Mouse (Mus musculus) gastrocnemius, adult 18-20 months (tissue): ENCODE measurements around the gene Gfod2. TPM values are rescaled to one million over a fixed set of nuclear protein-coding genes. Genes with fewer than 3 reads are reported as not detected.

Source experiments
- DNase-seq: peaks from one replicate; pipeline ENCODE4 v3.0.0; 2021; ENCODE audit warnings: low spot score
- total RNA-seq, 2 experiments: library from RNA; stranded (reverse); gene quantifications; 2 replicates each; pipeline ENCODE4 v1.2.3; 2021

Gene Gfod2
- total RNA-seq, 2 experiments from 2014 or later, result 6.9 to 8.4 TPM

DNA sequence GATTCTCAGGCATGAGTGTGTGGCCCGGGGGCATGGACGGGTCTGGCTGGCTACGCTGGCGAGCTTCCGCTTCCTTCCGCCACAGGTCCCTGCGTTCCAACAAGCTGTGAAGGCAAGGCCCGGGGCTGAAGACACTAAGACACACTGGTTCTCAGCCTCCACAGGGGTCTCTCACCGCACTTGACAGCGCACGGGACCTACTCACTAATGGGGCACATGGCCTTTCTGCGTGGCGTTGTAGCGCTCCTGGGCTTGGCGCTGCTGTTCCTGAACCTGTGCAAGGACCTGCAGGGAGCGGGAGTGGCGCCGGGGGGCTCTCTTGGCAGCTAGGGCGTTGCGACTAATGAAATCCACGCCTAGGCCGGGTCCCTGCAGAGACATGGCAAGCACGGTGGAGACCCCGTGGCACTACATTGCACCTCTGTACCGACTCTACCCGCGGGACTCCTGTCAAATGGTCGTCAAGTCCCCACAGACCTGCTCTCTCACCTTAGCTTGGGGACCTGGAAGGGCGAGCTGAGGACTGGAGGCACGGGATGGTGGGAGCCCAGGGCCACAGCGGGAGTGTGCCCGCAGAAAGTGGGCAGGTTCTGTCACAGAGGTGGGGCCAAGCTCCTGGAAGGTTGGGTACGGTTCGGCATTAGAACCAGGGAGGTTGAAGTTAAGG lies 54.2 kb downstream of the Gfod2 start:
- DNase-seq, result no peak

DNA sequence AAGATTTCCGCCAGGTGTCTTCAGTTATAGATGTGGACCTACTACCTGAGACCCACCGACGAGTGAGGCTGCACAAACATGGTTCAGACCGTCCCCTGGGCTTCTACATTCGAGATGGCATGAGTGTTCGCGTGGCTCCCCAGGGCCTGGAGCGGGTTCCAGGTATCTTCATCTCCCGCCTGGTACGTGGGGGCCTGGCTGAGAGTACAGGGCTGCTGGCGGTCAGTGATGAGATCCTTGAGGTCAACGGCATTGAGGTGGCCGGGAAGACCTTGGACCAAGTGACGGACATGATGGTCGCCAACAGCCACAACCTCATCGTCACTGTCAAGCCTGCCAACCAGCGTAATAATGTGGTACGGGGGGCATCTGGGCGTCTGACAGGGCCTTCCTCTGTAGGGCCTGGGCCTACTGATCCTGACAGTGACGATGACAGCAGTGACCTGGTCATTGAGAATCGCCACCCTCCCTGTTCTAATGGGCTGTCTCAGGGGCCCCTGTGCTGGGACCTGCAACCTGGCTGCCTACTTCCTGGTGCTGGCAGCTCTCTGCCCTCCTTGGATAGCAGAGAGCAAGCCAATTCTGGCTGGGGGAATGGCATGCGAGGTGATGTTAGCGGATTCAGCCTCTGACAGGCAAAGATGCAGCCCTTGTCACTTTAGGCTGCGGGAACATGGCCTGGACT lies 55.6 kb downstream of the Gfod2 start:
- DNase-seq, result no peak

DNA sequence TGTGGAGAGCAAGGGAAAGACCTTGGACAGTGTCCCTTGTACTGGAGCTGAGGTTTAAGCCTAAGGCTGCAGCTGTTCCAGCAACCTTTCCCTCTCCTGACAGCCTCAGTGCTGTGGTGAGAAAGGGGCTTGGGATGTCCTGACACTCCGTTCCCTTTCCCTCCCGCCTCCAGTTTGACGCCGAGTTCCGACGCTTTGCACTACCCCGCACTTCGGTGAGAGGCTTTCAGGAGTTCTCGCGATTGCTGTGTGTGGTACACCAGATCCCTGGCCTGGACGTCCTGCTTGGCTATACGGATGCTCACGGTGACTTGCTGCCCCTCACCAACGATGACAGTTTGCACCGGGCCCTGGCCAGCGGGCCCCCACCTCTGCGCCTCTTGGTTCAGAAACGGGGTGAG lies 56.5 kb downstream of the Gfod2 start:
- DNase-seq, result no peak

DNA sequence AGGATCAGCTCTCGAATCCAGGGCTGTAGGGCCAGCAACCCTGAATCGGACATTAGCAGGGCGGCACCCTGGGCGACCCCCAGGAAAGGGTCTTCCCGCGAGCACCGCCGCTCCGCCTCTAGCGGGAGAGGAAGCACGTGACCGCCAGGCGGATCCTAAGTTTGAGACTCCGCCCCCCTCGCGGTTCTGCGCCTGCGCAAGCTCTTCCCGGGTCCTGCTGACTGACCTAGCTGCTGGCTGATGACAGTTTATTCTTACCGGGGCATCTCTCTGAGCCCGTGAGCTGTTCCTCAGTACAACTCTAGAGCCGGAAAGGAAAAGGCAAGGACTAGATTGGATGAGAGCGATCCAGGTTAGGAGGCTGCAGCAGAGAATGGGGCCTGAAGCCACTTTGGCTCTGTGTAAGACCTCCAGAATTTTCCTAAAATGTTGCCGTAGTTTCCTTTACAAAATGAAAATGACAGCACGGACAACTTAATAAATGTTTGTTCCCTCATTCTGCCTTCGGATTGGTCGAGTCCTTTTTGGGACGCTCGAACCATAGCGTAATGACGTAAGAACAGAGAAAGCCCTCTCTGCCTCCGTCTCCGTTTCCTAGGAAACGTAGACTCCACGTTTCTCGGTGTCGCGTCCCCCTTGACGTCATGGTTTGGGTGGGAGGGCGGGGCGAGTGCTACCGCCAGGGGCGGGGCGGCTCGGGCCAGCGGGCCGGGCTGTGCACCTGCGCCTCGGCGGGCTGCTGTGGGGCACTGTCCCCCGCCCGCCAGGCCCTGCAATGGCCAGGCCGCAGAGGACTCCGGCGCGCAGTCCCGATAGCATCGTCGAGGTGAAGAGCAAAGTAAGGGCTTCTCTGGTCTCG lies 57.3 kb downstream of the Gfod2 start, which contains the start of the genes Acd and Pard6a:
Acd (minus strand) TSS at position 137 of the 859 bp plus-strand sequence.
Pard6a (plus strand) TSS at position 183 of the 859 bp plus-strand sequence.
- peak; percentile 96 for DNase-seq

DNA sequence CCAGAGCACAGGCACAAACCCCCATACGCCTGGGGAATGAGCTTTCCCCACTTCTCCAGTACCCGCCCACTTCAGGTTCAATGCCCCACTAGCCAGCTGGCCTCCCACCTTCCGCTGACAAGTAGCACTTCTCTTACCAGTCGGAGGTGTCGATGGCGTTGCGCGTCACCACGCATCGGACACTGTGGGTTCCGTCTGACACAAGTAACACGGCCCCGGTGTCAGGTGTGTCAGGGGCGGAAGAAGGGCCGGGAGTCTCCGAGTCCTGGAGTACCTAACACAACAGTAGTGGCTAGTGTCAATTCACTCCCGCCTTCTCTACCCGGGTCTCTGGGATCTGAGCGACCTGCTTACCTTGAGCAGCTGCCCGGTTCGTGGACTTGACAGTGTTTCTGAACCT lies 57.9 kb downstream of the Gfod2 start:
- DNase-seq, result no peak

DNA sequence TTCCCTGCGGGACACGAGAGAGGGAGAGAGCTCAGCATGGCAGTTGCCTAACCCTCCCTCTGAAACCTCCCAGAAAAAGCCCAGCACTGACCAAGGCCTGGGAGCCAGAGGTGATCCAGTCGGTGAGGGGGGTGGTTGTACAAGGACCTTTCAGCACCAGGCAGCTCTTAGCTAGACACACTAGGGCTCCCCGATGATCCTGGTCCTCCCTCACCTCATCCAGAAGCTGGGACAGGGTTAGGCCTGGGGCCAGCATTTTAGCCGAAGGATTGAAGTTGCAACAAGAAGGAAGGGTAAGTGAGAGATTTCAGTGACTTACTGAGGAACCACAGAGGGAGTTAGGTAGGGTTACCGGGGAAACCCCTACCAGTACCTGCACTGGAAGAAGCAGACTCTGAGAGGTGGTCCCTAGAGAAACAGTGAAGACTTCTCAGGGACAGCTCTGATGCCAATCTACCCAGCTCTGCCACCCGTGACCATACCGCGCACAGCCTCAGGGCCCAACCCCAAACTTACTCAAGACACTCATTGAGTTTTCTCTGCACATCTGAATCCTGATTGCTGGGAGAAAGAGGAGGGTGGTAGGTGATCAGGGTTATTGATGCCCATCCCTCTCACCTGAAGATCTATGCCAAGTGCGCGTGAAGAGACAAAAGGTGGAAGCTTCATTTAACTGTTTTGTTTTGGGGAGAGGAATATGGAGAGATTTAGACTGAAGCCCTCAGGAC lies 58.8 kb downstream of the Gfod2 start:
- DNase-seq, result no peak

DNA sequence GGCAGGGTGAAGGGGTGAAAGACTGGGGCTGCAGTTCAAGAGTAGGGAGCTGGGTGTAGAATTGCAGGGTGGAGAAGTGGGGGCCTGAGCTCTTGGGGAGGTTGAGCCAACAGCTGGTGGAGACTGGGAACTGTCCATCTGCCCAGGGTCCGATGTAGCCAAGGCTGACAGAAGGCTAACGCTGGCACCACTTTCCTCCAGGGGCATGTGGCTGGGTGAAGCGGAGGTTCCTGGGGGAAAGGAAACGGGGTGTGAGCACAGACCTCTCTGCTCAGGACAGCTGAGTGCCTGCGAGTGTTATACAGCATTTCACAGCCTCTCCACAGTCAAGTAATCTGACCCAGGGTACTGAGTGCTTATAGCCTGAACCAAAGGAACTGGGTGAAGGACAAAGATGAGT lies 59.7 kb downstream of the Gfod2 start:
- no peak for DNase-seq

DNA sequence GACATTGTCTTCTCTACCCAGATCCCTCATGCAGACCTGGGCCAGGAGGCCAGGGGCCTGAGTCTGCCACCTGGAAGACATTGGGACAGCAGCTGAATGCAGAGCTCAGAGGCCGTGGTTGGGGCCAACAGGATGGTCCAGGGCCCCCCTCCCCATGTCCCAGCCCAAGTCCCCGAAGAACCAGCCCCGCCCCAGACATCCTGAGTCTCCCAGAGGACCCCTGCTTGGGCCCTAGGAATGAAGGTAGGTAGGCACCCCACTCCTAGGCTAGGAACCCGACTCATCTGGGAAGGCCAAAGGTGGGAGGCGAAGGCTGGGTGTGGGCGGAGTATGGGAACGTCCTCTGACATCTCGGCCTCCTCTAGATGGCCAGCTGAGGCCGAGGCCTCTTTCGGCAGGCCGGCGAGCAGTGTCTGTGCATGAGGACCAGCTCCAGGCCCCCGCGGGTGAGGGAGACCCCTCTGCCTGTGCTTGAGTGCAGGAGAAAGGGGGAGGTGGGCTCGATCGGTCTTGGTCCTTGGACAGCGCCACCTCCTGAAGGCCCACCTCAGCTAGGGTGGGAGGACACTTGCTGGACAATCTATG lies 61.2 kb downstream of the Gfod2 start:
- no peak for DNase-seq

DNA sequence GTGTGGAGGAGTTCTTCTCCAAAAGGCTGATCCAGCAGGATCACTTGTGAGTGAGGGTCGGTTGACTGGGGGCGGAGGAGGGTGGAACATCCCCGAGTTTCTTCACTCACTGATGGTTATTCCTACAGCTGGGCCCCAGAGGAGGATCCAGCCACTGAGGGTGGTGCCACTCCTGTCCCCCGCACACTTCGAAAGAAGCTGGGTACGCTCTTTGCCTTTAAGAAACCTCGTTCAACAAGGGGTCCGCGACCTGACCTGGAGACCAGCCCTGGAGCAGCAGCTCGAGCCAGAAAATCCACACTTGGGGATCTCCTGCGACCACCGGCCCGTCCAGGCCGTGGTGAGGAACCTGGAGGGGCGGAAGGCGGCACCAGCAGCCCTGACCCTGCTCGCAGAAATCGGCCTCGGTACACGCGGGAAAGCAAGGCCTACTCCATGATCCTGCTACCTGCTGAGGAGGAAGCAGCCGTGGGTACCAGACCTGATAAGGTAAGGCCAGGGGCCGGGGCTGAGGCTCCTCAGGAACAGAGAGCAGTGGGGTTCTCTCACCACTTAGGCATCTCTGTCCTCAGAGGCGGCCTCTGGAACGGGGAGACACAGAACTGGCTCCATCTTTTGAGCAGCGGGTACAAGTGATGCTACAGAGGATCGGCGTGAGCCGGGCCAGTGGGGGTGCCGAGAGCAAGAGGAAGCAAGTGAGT lies 63.2 kb downstream of the Gfod2 start:
- DNase-seq, result no peak

DNA sequence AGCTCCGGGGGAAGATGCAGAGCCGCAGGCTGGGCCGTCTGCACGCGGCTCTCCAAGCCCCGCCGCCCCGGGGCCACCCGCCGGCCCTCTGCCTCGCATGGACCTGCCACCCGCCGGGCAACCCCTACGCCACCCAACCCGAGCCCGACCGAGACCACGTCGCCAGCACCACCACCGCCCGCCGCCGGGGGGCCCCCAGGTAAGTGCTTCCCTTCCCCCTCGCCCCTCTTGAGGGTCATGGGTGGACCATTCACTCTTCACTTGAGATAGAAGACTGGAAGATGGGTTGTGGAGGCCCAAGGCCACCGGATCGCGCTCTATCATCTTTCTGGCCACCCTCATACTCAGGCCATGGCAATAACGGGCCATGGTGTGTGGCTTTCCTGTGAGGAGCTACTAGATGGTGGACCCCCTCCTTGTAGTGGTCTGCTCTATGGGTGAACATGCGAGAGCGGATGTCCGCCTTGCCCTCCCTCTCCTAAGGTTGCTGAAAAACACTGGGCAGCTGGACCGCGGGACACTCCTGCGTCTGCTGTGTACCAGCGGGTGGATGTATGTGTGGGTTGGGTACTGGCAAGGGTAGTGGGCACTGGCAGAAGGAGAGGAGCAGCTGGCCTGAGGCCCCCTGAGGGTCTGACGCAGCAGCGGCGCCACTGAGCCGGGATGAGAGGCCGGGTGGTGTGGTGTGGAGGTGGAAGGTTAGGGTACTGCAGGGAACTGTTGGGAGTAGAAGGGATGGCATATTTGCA lies 64.2 kb downstream of the Gfod2 start:
- no peak for DNase-seq

DNA sequence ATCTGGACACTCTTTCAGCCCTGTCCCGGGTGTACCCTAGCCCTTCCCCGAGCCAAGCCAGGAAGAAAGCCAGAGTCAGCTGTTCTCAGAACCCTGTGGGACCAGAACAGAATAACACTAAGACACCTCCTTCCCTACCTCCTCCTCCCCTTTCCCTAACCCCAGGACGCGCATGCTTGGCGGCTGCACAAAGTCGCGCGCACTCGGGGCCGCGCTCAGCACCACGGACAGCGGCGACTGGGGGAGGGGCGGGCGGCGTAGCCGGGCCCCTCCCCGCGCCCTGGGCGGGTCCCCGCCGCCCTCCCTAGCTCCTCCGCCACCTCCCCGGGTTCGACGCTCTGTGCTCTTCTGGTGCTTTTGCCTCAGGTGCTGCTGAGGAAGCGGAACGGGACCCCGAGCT lies 64.8 kb downstream of the Gfod2 start:
- peak; percentile 52 for DNase-seq

DNA sequence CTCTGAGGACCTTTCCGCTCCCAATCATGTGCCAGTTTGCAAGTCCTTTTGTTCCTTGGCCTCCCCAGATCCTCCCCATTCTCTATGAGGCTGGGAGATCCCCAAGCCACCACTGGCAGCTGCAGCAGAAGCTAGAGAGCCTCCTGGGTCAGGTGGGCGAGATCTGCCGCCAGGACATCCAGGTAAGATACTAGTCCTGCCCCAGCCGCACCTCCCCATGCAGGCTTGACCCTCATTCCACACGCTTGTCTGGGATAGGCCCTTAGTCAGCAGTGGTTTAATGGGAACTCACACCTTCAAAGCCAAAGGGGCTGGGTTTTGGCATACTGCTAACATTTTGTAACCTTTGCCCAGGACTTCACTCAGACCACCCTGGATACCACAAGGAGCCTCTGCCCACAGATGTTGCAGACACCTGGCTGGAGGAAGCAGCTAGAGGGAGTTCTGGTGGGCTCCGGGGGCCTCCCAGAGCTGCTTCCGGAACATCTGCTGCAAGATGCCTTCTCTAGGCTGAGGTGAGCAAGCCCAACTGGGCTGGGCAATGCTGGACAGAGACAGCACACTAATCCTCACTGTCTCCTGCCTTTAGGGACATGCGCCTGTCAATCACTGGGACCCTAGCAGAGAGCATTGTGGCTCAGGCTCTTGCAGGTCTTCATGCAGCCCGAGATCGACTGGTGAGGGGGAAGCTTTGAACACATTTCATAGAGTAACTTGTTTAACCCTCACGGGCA lies 65.8 kb downstream of the Gfod2 start:
- no peak for DNase-seq

DNA sequence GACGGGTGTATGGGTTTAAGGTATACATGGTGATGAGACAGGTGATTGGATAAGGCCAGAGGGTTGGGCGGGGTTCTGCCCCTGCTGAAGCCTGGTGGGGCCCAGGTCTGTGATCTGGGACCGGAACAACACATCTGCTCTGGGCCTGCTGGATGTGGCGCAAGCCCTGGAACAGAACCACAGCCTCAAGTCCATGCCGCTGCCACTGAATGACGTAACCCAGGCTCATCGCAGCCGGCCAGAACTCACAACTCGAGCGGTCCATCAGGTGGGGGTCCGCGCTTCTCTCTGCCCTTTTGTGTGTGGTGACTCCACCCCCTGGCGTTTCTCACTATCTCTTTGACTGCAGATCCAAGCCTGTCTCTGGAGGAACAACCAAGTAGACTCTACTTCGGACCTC lies 67.5 kb downstream of the Gfod2 start:
- no peak for DNase-seq

DNA sequence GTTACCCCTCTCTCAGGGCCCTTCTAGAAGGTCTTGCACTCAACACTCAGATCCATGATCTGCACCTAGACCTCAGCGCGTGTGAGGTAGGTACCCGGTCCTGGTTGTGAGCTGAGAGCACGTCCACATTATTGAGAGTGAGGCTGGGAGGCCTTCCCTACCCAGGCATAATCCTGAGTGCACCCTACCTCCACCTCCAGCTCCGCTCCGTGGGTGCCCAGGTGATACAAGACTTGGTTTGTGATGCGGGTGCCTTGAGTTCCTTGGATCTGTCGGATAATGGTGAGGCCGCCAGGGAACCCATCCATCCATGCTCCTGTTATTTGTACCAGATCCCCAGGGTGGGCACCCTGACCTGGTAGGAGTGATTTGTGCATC lies 68.5 kb downstream of the Gfod2 start:
- no peak for DNase-seq

DNA sequence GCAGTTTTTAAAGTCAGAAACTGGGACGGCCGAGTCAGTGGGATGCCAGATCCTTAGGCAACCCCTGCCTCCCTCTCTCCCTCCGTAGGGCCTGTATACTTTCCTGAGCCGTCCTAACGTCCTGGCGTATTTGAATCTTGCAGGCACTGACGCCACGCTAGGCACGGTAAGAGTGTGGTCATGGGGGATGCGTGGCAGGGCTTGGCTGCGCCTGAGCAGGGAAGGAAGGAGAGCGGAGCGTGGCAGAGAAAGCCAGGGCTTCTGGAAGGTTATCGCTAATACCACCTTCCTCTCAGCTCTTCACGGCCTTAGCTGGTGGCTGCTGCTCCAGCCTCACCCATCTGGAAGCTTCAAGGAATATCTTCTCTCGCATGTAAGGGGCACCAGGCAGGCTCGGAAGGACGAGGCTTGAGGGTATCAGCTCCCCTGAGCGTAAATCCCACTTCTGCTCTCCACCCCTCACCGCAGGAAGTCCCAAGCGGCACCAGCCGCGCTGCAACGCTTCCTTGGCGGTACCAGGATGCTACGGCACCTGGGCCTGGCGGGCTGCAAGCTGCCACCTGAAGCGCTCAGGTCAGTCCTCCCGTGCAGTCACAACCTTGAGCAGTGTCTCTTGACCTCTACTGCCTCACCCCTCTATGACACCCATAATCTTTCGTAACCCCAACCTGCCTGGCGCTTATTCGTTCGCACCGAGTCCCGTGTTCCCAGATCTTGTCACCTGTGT lies 69.0 kb downstream of the Gfod2 start:
- no peak for DNase-seq

DNA sequence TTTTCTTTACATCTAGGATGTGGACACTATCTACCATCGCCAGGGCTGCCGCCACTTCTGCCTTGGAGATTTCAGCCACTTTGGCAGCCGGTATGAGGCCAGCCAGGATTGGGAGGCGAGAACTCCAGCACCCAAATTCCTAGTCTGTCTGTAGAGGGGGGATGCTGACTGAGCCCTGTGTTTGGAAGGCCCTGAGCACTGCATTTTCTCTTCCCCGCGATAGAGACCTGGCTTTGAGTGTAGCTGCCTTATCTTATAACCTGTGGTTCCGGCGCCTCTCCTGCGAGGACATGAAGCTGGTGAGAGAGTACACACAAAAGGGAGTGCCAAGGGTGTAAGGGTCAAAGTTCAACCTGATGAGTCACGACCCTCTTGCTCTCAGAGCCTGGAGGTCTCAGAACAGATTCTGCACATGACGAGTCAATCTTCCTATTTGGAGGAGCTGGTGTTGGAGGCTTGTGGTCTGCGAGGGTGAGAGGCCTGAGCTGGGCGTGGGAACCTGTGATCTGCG lies 70.2 kb downstream of the Gfod2 start:
- DNase-seq, result no peak

DNA sequence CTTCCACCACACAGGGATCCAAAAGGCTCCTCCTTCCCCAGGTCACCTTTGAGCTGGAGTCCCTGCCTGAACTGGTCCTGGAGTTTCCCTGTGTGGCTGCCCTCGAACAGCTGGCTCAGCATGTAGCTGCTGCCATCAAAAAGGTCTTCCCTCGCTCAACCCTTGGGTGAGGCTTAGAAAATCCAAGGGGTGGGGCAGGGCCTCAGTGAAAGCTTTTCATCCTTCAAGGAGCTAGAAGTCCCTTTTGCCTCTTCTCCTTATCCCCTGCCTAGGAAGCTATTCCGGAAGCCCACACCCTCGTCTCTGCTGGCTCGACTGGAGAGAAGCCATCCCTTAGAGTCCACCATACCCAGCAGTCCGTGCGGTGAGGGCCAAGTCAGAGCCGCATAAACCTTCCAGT lies 71.0 kb downstream of the Gfod2 start:
- DNase-seq, result no peak

DNA sequence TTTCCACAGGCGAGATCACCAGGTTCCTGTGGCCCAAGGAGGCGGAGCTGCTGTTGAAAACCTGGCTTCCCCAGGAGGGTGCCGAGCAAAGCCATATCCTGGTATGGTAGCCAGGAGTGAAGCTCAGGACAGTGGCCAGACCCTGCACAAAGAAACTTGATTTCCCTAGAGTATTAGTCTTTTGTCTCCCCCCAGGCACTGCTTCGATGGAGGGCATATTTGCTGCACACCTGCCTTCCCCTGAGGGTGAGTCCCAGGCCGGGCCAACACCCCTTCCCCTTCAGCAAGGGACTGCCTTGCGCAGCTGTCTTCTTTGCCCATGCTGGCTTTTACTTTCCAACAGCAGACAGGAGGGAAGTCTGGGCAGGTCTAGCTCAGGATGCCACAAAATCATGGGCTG lies 71.9 kb downstream of the Gfod2 start:
- no peak for DNase-seq
